21 mouse cellular contexts compared by ENCODE assay signal in genomic region chr6:140411996-140412395, GRCm38 (mm10). TPM values are rescaled to one million over a fixed set of nuclear protein-coding genes. Genes with fewer than 3 reads are reported as not detected.
DNase-seq lines count a peak whose midpoint lies in the region; ATAC-seq lines count a peak whose summit lies in the region.
"Had no signal": no experiment of that assay in that cellular context is flagged by ENCODE, and none has a peak within 500 bp of the region (broad histone marks: within the 10 kb centered on the region; RNA-seq: fewer than 3 reads in every experiment).

No protein-coding gene starts in this region.

- no peak for DNase-seq in kidney, postnatal 10 days
- DNase-seq in kidney, postnatal 25 days = no peak
- peak; percentile 65 for DNase-seq in brain, adult 2 months (ENCODE audit: low read depth, low spot score)
- peak; percentile 21 for DNase-seq in testis, postnatal 14 days (ENCODE audit: low spot score)
- DNase-seq in layer of hippocampus, postnatal 36 days = no peak
- DNase-seq: adrenal gland, adult 2 months; adrenal gland, postnatal 10 days; adrenal gland, postnatal 25 days; B cell, adult 2 months; cerebellum, adult 11-12 months; cerebellum, adult 2 months; cerebellum, adult 9-10 months; cerebellum, postnatal 10 days; cerebellum, postnatal 25 days had no signal

- no peaks in the 10 kb centered on the region for H3K9me3 ChIP-seq in kidney, embryonic 14.5 days (ENCODE audit: control insufficient read depth, low read length)
- H3K9me3 ChIP-seq in kidney, embryonic 16.5 days (ENCODE audit: low read length) = peaks cover 4% of the 10 kb centered on the region; the same call in 1 of the 2 replicates
- H3K9me3 ChIP-seq: embryonic facial prominence, embryonic 10.5 days; embryonic facial prominence, embryonic 12.5 days; forebrain, embryonic 12.5 days had no signal

- H3K27ac ChIP-seq in kidney, embryonic 14.5 days (ENCODE audit: low read depth, low read length) = no peak overlapping the region
- no peak overlapping the region for H3K27ac ChIP-seq in kidney, embryonic 16.5 days (ENCODE audit: low read length)
- H3K27ac ChIP-seq: embryonic facial prominence, embryonic 10.5 days; embryonic facial prominence, embryonic 12.5 days; forebrain, embryonic 12.5 days had no signal

- no peak overlapping the region for H3K4me2 ChIP-seq in kidney, embryonic 14.5 days (replicated peaks; ENCODE audit: low read depth, low read length)
- no peak overlapping the region for H3K4me2 ChIP-seq in kidney, embryonic 16.5 days (replicated peaks; ENCODE audit: low read depth, low read length)
- H3K4me2 ChIP-seq: embryonic facial prominence, embryonic 12.5 days; forebrain, embryonic 12.5 days had no signal

- H3K9ac ChIP-seq in kidney, embryonic 14.5 days (ENCODE audit: low read depth, low read length) = no peak overlapping the region
- no peak overlapping the region for H3K9ac ChIP-seq in kidney, embryonic 16.5 days (replicated peaks; ENCODE audit: low read length)
- H3K9ac ChIP-seq: embryonic facial prominence, embryonic 12.5 days; forebrain, embryonic 12.5 days had no signal

- ATAC-seq in kidney, embryonic 14.5 days (ENCODE audit: low FRiP score, low TSS enrichment) = peak; percentile 57; the same call in 1 of the 2 replicates
- ATAC-seq in kidney, embryonic 16.5 days (ENCODE audit: low FRiP score, low TSS enrichment) = peak; percentile 75; the same call in 1 of the 2 replicates
- ATAC-seq: forebrain, embryonic 14.5 days; forebrain, embryonic 16.5 days had no signal

- 78% methylated on average over 3 of the region's 3 CpGs for WGBS in kidney, embryonic 14.5 days
- 61% methylated on average over 3 of the region's 3 CpGs for WGBS in kidney, embryonic 16.5 days

- H3K4me3 ChIP-seq in kidney, embryonic 14.5 days (ENCODE audit: low read length) = no peak overlapping the region
- no peak overlapping the region for H3K4me3 ChIP-seq in kidney, embryonic 16.5 days (ENCODE audit: low read length)
- H3K4me3 ChIP-seq: embryonic facial prominence, embryonic 10.5 days; embryonic facial prominence, embryonic 12.5 days; forebrain, embryonic 12.5 days had no signal

- no peaks in the 10 kb centered on the region for H3K4me1 ChIP-seq in kidney, embryonic 14.5 days (ENCODE audit: control insufficient read depth, insufficient read depth, low read length)
- no peaks in the 10 kb centered on the region for H3K4me1 ChIP-seq in kidney, embryonic 16.5 days (ENCODE audit: insufficient read depth, low read length)
- H3K4me1 ChIP-seq: embryonic facial prominence, embryonic 10.5 days; embryonic facial prominence, embryonic 12.5 days; forebrain, embryonic 12.5 days had no signal

- H3K27me3 ChIP-seq in kidney, embryonic 14.5 days (ENCODE audit: control insufficient read depth, insufficient read depth, low read length) = no peaks in the 10 kb centered on the region
- no peaks in the 10 kb centered on the region for H3K27me3 ChIP-seq in kidney, embryonic 16.5 days (ENCODE audit: insufficient read depth, low read length)
- H3K27me3 ChIP-seq: embryonic facial prominence, embryonic 12.5 days; forebrain, embryonic 12.5 days had no signal

- H3K36me3 ChIP-seq in kidney, embryonic 14.5 days (ENCODE audit: control insufficient read depth, insufficient read depth, low read length) = no peaks in the 10 kb centered on the region
- no peaks in the 10 kb centered on the region for H3K36me3 ChIP-seq in kidney, embryonic 16.5 days (ENCODE audit: insufficient read depth, low read length)
- H3K36me3 ChIP-seq: embryonic facial prominence, embryonic 10.5 days; embryonic facial prominence, embryonic 12.5 days; forebrain, embryonic 12.5 days had no signal

RNA-seq across cellular contexts. Expression of gene Plekha5, which starts 11.9 kb away (rescaled TPM):
- polyA plus RNA-seq in kidney, embryonic 14.5 days (2014; fragmentation: Nextera tagmentation; extraction: Ambion mirVana) = 43.8 and 63.4 TPM in 2 replicates
- 45.4 and 46.5 TPM in 2 replicates for polyA plus RNA-seq in kidney, embryonic 16.5 days (2015; fragmentation: Nextera tagmentation; extraction: Ambion mirVana)
- total RNA-seq in layer of hippocampus, postnatal 36 days (2021) = 100 to 1,000 TPM in 1 of 2 experiments, 10 to 100 TPM in 1; 98.9 to 118 TPM

Comparison
In these comparisons a context has a peak if more than half of its experiments do, and no peak if none do; other contexts are left out.
1. DNase-seq: peak in brain, adult 2 months (single experiment) and testis, postnatal 14 days (single experiment); none in kidney, postnatal 10 days (single experiment), kidney, postnatal 25 days (0 of 2) and layer of hippocampus, postnatal 36 days (0 of 2).